Mouse (Mus musculus) forebrain, embryonic 14.5 days (tissue): Measurements from ENCODE around the gene Scd3. TPM values are rescaled to one million over a fixed set of nuclear protein-coding genes. Genes with fewer than 3 reads are reported as not detected.
A peak's percentile ranks its signal among the peaks of the same experiment; 100 is the strongest.

Source experiments
- ATAC-seq: fragments of 200-750 bp; cut with Nextera tagmentation; 2 replicates; pipeline ENCODE4 v1.8.0; 2017; ENCODE audit warnings: mild to moderate bottlenecking, moderate library complexity
- DNase-seq: peaks from one replicate; pipeline ENCODE4 v3.0.0-alpha.2; 2015; ENCODE audit warnings: low spot score
- H3K27ac ChIP-seq: fragments of 300-500 bp; sonication (generic); 2 replicates; pipeline ENCODE4 v1.5.1; 2014; ENCODE audit warnings: low read depth, mild to moderate bottlenecking, control low read depth, low read length, moderate library complexity
- H3K27me3 ChIP-seq: fragments of 300-500 bp; sonication (generic); replicated peaks from 2 replicates; pipeline ENCODE4 v1.6.1; 2014; ENCODE audit warnings: low read length, control low read depth, mixed read lengths; ENCODE audit not compliant: control insufficient read depth, insufficient read depth
- H3K36me3 ChIP-seq: fragments of 300-500 bp; sonication (generic); 2 replicates; pipeline ENCODE4 v1.6.1; 2014; ENCODE audit warnings: low read length, control low read depth; ENCODE audit not compliant: control insufficient read depth, insufficient read depth
- H3K4me1 ChIP-seq: fragments of 300-500 bp; sonication (generic); 2 replicates; pipeline ENCODE4 v1.6.1; 2014; ENCODE audit warnings: antibody characterized with exemption, low read length, control low read depth; ENCODE audit not compliant: control insufficient read depth, insufficient read depth
- H3K4me2 ChIP-seq: fragments of 300-500 bp; sonication (generic); 2 replicates; pipeline ENCODE4 v1.6.1; 2014; ENCODE audit warnings: mild to moderate bottlenecking, control low read depth, low read length
- H3K4me3 ChIP-seq: fragments of 300-500 bp; sonication (generic); 2 replicates; pipeline ENCODE4 v1.5.1; 2014; ENCODE audit warnings: low read depth, low read length, control low read depth
- H3K9ac ChIP-seq: fragments of 300-500 bp; sonication (generic); 2 replicates; pipeline ENCODE4 v1.6.1; 2014; ENCODE audit warnings: mild to moderate bottlenecking, low read length, control low read depth, moderate library complexity
- H3K9me3 ChIP-seq: fragments of 300-500 bp; sonication (generic); replicated peaks from 2 replicates; pipeline ENCODE4 v1.6.1; 2016; ENCODE audit warnings: low read length, control low read depth, mixed read lengths; ENCODE audit not compliant: control insufficient read depth
- WGBS: fragments of 180-500 bp; shearing (Covaris S2); extraction: QIAGEN DNeasy Blood & Tissue Kit; methylation state at CpG from one replicate; pipeline ENCODE4 v1.1.7; 2014; 5-methylcytosine and 5-hydroxymethylcytosine counted together
- polyA plus RNA-seq: library from polyadenylated mRNA; unstranded; fragments of >200 nt; fragmentation: Nextera tagmentation; extraction: Ambion mirVana; gene quantifications from 2 replicates; pipeline ENCODE4 v1.2.1, GENCODE M21; 2014

The Scd3 gene
- polyA plus RNA-seq, 1 experiment from 2014 or later: 2.0 TPM

DNA sequence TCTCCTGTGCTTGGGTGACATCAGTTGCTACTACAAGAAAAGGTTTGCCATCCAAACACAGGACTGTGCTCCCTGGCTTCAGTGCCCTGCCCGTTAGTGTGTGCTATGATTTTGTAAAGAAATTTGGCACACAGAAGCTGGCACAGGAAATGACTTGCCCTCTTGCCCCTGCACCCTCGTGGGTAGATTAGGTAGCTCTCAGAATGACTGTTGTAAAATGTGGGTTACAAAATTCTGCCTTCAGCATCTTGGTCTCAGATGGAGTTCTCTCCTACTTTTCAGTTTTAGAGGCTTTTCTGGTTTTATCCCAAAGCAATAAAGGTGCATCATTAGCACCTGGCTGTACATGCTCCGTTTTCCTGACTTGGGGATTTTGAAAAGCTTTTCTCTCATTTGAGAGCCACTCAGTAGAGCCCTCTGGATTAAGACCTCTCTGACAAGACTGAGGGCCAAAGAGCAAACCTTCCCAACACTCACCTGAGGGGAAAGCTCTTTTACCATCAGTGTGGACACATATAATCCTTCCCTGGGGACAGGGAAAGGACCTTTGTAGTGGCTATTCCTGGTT lies 15.0 kb downstream of the Scd3 start:
- DNase-seq: no peak
- ATAC-seq: no peak
- Histone ChIP-seq H3K9ac (no peak overlapping the region), H3K4me2 (no peak overlapping the region), H3K27me3 (no peaks in the 10 kb centered on the region), H3K27ac (no peak overlapping the region), H3K4me1 (no peaks in the 10 kb centered on the region), H3K9me3 (no peaks in the 10 kb centered on the region), H3K4me3 (no peak overlapping the region), H3K36me3 (no peaks in the 10 kb centered on the region)
- 77% methylated on average over 3 of the region's 3 CpGs for WGBS

DNA sequence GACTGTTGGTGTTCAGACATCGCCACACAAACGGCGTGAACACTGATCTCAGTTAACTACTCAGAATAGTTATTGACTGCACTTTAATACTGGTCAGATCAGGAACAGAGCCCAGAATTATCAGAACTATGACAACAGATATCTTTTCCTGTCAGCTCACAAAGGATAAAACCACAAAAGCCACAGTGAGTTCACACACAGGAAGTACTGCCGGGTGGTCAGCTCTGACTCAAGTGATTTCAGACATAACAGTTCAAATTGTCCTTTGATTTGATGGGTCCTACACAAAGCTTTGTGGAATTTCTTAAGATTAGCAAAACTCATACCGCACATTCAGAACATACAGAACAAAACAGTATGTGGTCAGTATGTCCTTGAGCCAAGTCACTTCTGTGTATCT lies 22.7 kb downstream of the Scd3 start:
- Histone ChIP-seq H3K36me3 (no peaks in the 10 kb centered on the region), H3K4me1 (no peaks in the 10 kb centered on the region), H3K9me3 (no peaks in the 10 kb centered on the region), H3K9ac (no peak overlapping the region), H3K27ac (no peak overlapping the region), H3K4me3 (no peak overlapping the region), H3K27me3 (no peaks in the 10 kb centered on the region), H3K4me2 (no peak overlapping the region)
- WGBS: 96% methylated on average over 5 of the region's 5 CpGs
- no peak for DNase-seq
- no peak for ATAC-seq

DNA sequence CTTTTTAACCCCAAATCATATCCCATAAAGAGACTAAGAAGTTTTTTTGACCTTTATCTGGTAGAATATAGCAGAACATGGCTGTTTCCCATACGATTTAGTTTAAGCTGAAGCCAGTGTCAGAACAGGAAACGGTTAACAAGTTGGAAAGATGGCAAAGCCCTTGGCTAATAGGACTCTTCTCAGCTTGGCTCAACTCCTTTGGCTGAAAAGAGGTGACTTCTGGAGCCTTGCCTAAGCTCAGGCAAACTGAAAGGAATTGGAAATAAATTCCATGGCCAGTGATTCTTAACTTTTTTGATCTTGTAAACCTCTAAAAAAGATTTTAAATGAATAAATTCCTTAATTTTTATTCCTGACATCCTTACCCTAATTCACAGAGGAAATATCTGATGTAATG lies 26.7 kb downstream of the Scd3 start:
- Histone ChIP-seq H3K36me3 (no peaks in the 10 kb centered on the region), H3K9me3 (no peaks in the 10 kb centered on the region), H3K27ac (no peak overlapping the region), H3K27me3 (no peaks in the 10 kb centered on the region), H3K4me3 (no peak overlapping the region), H3K9ac (no peak overlapping the region), H3K4me2 (no peak overlapping the region), H3K4me1 (no peaks in the 10 kb centered on the region)
- peak; percentile 28 for DNase-seq
- 73% methylated on average over 2 of the region's 2 CpGs for WGBS
- ATAC-seq: no peak

DNA sequence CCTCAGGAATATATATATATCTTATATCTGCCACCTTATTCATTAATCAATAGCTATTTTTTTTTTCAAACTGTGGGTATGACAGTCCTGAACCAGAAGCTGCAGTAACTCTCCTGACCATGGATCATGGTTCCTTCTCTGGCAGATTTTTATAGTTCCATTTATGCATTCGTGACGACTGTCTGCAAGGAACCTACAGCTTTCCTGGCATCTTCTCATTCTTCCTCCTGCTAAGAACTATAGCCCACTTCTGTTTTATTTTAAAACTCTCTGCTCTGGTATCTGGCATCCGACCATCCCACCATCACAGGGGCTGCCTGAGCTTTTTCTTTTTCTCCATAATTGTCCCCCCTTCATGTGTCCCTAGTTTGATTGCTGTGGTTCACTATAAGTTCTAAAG lies 27.1 kb downstream of the Scd3 start:
- Histone ChIP-seq H3K4me2 (no peak overlapping the region), H3K27me3 (no peaks in the 10 kb centered on the region), H3K9ac (no peak overlapping the region), H3K9me3 (no peaks in the 10 kb centered on the region), H3K27ac (no peak overlapping the region), H3K4me1 (no peaks in the 10 kb centered on the region), H3K4me3 (no peak overlapping the region), H3K36me3 (no peaks in the 10 kb centered on the region)
- WGBS: 65% methylated on average over 3 of the region's 3 CpGs
- no peak for ATAC-seq
- DNase-seq: no peak

- Histone ChIP-seq H3K27me3 (no peaks in the 10 kb centered on the region), H3K4me1 (no peaks in the 10 kb centered on the region), H3K9me3 (no peaks in the 10 kb centered on the region), H3K4me2 (no peak overlapping the region), H3K36me3 (no peaks in the 10 kb centered on the region), H3K4me3 (no peak overlapping the region), H3K27ac (no peak overlapping the region), H3K9ac (no peak overlapping the region)
- no peak for ATAC-seq
- no peak for DNase-seq
- WGBS: 92% methylated on average over 4 of the region's 4 CpGs
These were observed 28.6 kb downstream of the Scd3 start for GRCm38 (mm10) chr19:44231608-44232151.

- Histone ChIP-seq H3K4me3 (peak overlapping the region; percentile 16; the same call in 1 of the 2 replicates), H3K9me3 (no peaks in the 10 kb centered on the region), H3K4me2 (peak overlapping the region; percentile 36), H3K27ac (no peak overlapping the region), H3K4me1 (no peaks in the 10 kb centered on the region), H3K36me3 (no peaks in the 10 kb centered on the region), H3K9ac (no peak overlapping the region), H3K27me3 (no peaks in the 10 kb centered on the region)
- 12% methylated on average over 19 of the region's 19 CpGs for WGBS
- peak; percentile 37; the same call in 1 of the 2 replicates for ATAC-seq
- DNase-seq: peak; percentile 38
These were observed 34.5 kb downstream of the Scd3 start for GRCm38 (mm10) chr19:44237471-44238006.

GRCm38 (mm10) chr19:44238906-44239305 lies 35.8 kb downstream of the Scd3 start:
- Histone ChIP-seq H3K36me3 (no peaks in the 10 kb centered on the region), H3K4me3 (no peak overlapping the region), H3K27ac (no peak overlapping the region), H3K9me3 (no peaks in the 10 kb centered on the region), H3K9ac (no peak overlapping the region), H3K4me1 (no peaks in the 10 kb centered on the region), H3K4me2 (no peak overlapping the region), H3K27me3 (no peaks in the 10 kb centered on the region)
- no peak for ATAC-seq
- WGBS: 77% methylated on average over 2 of the region's 2 CpGs
- no peak for DNase-seq

GRCm38 (mm10) chr19:44245761-44246171 lies 42.7 kb downstream of the Scd3 start:
- H3K4me2 ChIP-seq: peak overlapping the region; percentile 90
- no peak for ATAC-seq
- H3K27ac ChIP-seq: no peak overlapping the region
- H3K9ac ChIP-seq: no peak overlapping the region
- no peaks in the 10 kb centered on the region for H3K27me3 ChIP-seq
- WGBS: 5% methylated on average over 5 of the region's 5 CpGs
- H3K9me3 ChIP-seq: no peaks in the 10 kb centered on the region
- no peak overlapping the region for H3K4me3 ChIP-seq
- peak; percentile 90 for DNase-seq
- peaks cover 19% of the 10 kb centered on the region for H3K4me1 ChIP-seq
- no peaks in the 10 kb centered on the region for H3K36me3 ChIP-seq

GRCm38 (mm10) chr19:44246341-44246911 lies 43.4 kb downstream of the Scd3 start:
- Histone ChIP-seq H3K4me3 (no peak overlapping the region), H3K9ac (no peak overlapping the region), H3K27ac (no peak overlapping the region), H3K9me3 (no peaks in the 10 kb centered on the region), H3K27me3 (no peaks in the 10 kb centered on the region), H3K36me3 (no peaks in the 10 kb centered on the region), H3K4me2 (peak overlapping the region; percentile 90), H3K4me1 (peaks cover 19% of the 10 kb centered on the region)
- ATAC-seq (no peak), DNase-seq (peak; percentile 43)
- WGBS: 37% methylated on average over 11 of the region's 11 CpGs
